In the genomic region with DNA sequence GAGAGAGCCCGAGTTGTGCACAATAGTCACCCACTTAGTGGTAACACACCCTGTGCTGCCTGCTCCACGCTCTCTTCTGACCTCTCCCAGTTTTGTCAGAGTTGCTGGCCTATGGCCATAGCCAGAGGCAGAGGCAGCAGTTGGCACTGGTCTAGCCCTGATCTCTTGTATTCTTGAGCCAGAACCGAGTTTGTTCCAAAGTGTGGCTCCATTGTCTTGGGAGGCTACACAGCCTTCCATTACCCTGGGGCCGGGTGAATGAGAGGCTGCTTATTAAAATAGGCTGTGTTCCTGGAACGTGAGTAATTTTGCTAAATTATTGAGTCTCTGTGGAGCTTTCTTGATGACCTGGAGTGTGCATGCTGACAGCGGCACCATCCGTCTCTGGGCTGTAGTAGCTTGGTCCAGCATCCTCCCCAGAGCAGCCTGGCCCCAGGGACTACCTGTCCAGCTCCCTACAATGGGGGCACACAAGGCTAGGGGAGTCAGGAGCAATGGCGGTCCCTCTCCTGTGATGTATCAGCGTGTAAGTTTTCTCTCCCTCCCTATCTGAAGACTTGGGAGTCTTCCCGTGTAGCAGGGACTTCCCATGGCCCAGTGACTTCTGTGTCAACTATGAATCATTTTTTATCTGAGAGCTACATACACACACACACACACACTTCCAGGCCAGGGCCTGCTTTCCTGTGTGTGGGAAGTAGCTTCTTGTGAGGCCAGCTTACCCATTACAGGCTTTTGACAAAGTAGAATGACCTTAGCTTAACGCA, we compare ENCODE assay signal across 14 mouse cellular contexts.
DNase-seq lines count a peak whose midpoint lies in the region; ATAC-seq and TF ChIP-seq lines count a peak whose summit lies in the region.
"Had no signal": no experiment of that assay in that cellular context is flagged by ENCODE, and none has a peak within 500 bp of the region (broad histone marks: within the 10 kb centered on the region; RNA-seq: fewer than 3 reads in every experiment).

No protein-coding gene starts in this region.

- 70% methylated on average over 11 of the region's 11 CpGs for WGBS in hindbrain, embryonic 12.5 days
- 80% methylated on average over 11 of the region's 11 CpGs for WGBS in hindbrain, embryonic 11.5 days
- 61% methylated on average over 11 of the region's 11 CpGs for WGBS in kidney, adult 2 months

- no peak for TF ChIP-seq POLR2A in kidney, adult 2 months (IDR thresholded peaks at IDR 0.05; ENCODE audit: low read depth, low read length)

- H3K4me1 ChIP-seq in hindbrain, embryonic 12.5 days, result peaks cover 21% of the 10 kb centered on the region
- 0 out of 2 replicates have a peak, but pooled peaks cover 5% of the 10 kb centered on the region for H3K4me1 ChIP-seq in hindbrain, embryonic 11.5 days (replicated peaks; ENCODE audit: control insufficient read depth, insufficient read depth, low read length)
- no peaks in the 10 kb centered on the region for H3K4me1 ChIP-seq in kidney, adult 2 months (ENCODE audit: control insufficient read depth, insufficient read depth, low read length)
- H3K4me1 ChIP-seq: embryonic facial prominence, embryonic 15.5 days had no signal

- H3K27ac ChIP-seq in hindbrain, embryonic 12.5 days, result 0 out of 2 replicates have a peak overlapping the region, but pooled peaks have one; percentile 18
- H3K27ac ChIP-seq in hindbrain, embryonic 11.5 days (ENCODE audit: low read depth, low read length), result no peak overlapping the region
- no peak overlapping the region for H3K27ac ChIP-seq in kidney, adult 2 months (ENCODE audit: insufficient read depth, low read depth, low read length)
- H3K27ac ChIP-seq: embryonic facial prominence, embryonic 15.5 days; limb, embryonic 10.5 days; neural tube, embryonic 12.5 days had no signal

- no peak for DNase-seq in hindbrain, embryonic 11.5 days (ENCODE audit: low spot score)
- DNase-seq in right cerebral cortex, postnatal 10 days (ENCODE audit: low spot score in 2 of 2), result peak; percentile 44 to 45
- DNase-seq in right cerebral cortex, postnatal 36 days (ENCODE audit: low spot score in 2 of 2), result no peak
- DNase-seq in kidney, adult 2 months, result peak; percentile 36
- peak; percentile 7 for DNase-seq in skeletal muscle tissue, adult 2 months (ENCODE audit: low read depth, low spot score)
- no peak for DNase-seq in thymus, postnatal 25 days
- DNase-seq: cerebellum, adult 8-10 months; gastrocnemius, postnatal 14 days; right cerebral cortex, postnatal 4 days; thymus, postnatal 4 days had no signal

- no peak for TF ChIP-seq CTCF in kidney, adult 2 months (conservative IDR thresholded peaks at IDR 0.05; ENCODE audit: insufficient read depth, insufficient read length, low read depth, low read length)

- H3K4me3 ChIP-seq in hindbrain, embryonic 12.5 days, result no peak overlapping the region
- H3K4me3 ChIP-seq in hindbrain, embryonic 11.5 days (ENCODE audit: low read depth, low read length), result no peak overlapping the region
- H3K4me3 ChIP-seq in kidney, adult 2 months (ENCODE audit: insufficient read depth, low read depth, low read length), result no peak overlapping the region
- H3K4me3 ChIP-seq: embryonic facial prominence, embryonic 15.5 days; limb, embryonic 10.5 days; neural tube, embryonic 12.5 days had no signal

- no peaks in the 10 kb centered on the region for H3K36me3 ChIP-seq in hindbrain, embryonic 12.5 days
- no peaks in the 10 kb centered on the region for H3K36me3 ChIP-seq in hindbrain, embryonic 11.5 days (ENCODE audit: control insufficient read depth, insufficient read depth, low read length)
- no peaks in the 10 kb centered on the region for H3K36me3 ChIP-seq in kidney, adult 2 months (ENCODE audit: control insufficient read depth, insufficient read depth, low read length)
- H3K36me3 ChIP-seq: embryonic facial prominence, embryonic 15.5 days; limb, embryonic 10.5 days; neural tube, embryonic 12.5 days had no signal

- ATAC-seq in hindbrain, embryonic 12.5 days (ENCODE audit: low FRiP score), result no peak
- no peak for ATAC-seq in hindbrain, embryonic 11.5 days (ENCODE audit: low FRiP score)

- H3K27me3 ChIP-seq in hindbrain, embryonic 12.5 days, result peaks cover 4% of the 10 kb centered on the region
- H3K27me3 ChIP-seq in hindbrain, embryonic 11.5 days (ENCODE audit: control insufficient read depth, insufficient read depth, low read length), result no peaks in the 10 kb centered on the region
- no peaks in the 10 kb centered on the region for H3K27me3 ChIP-seq in kidney, adult 2 months (replicated peaks; ENCODE audit: control insufficient read depth, insufficient read depth, low read length)
- H3K27me3 ChIP-seq: embryonic facial prominence, embryonic 15.5 days; neural tube, embryonic 12.5 days had no signal

- no peak overlapping the region for H3K9ac ChIP-seq in hindbrain, embryonic 12.5 days
- no peak overlapping the region for H3K9ac ChIP-seq in hindbrain, embryonic 11.5 days (ENCODE audit: low read depth, low read length)
- H3K9ac ChIP-seq: embryonic facial prominence, embryonic 15.5 days; neural tube, embryonic 12.5 days had no signal

- H3K4me2 ChIP-seq in hindbrain, embryonic 12.5 days (replicated peaks), result no peak overlapping the region
- H3K4me2 ChIP-seq in hindbrain, embryonic 11.5 days (replicated peaks; ENCODE audit: low read depth, low read length), result no peak overlapping the region
- H3K4me2 ChIP-seq: embryonic facial prominence, embryonic 15.5 days; neural tube, embryonic 12.5 days had no signal

- no peaks in the 10 kb centered on the region for H3K9me3 ChIP-seq in hindbrain, embryonic 12.5 days (replicated peaks)
- H3K9me3 ChIP-seq in hindbrain, embryonic 11.5 days (ENCODE audit: control insufficient read depth, low read length), result no peaks in the 10 kb centered on the region
- H3K9me3 ChIP-seq: embryonic facial prominence, embryonic 15.5 days; limb, embryonic 10.5 days; neural tube, embryonic 12.5 days had no signal

Comparison
In these comparisons a context has a peak if more than half of its experiments do, and no peak if none do; other contexts are left out.
1. DNase-seq: peak in right cerebral cortex, postnatal 10 days (2 of 2), kidney, adult 2 months (single experiment) and skeletal muscle tissue, adult 2 months (single experiment); none in hindbrain, embryonic 11.5 days (single experiment), right cerebral cortex, postnatal 36 days (0 of 2) and thymus, postnatal 25 days (single experiment).